Mouse (Mus musculus) cerebellum, postnatal 36 days (tissue): ENCODE results near the gene Cdadc1.

ENCODE experiments used
- DNase-seq, 2 experiments: peaks; one replicate each; pipeline ENCODE4 v3.0.0; 2021 to 2022; ENCODE audit warnings: mixed read lengths in 2 of 2

Gene Cdadc1

DNA sequence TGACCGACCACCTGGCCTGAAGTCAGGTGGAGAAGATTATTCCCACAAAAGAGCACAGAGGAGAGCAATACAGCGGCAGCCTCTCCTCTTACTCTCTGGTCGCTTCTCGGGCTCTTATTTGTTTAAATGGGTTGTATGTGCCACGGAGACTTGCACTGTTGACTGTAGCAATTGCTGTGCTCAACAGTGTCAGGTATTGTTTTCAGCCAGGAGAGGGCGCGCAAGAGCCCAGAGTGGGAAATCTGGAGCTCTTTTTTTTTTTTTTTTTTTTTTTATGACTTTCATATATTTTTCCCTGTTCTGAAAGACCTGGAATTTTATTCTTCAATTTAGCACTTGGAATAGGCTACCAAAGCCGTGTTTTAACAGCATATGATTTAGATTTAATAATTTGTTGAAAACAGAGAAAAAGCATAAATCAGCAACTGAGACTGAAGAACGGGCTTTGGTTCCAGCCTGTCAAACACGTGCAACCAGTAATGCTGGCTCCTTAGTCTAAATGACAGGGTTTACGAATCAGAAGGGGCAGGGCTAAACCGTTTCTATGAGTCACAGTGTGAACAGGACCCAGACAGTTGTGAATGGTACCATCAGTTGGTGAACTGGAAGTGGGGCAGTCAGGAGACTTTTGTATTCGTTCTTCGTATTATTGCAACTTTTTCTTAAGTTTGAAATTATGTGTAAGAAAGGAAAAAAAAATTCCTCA, 15.3 kb upstream of the Cdadc1 start:
- peak; percentile 56 for DNase-seq

DNA sequence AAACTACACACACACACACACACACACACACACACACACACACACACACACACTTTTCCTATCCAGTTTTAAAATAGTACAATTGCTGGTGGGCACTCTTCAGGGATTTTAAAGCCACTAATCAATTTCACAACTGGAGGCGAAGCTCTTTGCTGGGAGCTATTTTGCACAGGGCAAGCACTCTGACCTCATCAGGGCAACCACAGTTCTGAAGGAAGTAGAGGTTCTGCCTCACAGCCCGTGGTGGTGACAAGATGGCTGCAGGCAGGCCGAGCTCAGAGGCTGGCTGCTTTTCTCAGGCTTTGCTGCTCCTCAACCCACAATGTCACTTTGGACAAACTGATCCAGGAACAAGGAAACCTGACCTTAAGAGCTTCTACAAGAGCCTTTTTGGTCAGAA, 9.3 kb upstream of the Cdadc1 start:
- DNase-seq, result no peak

DNA sequence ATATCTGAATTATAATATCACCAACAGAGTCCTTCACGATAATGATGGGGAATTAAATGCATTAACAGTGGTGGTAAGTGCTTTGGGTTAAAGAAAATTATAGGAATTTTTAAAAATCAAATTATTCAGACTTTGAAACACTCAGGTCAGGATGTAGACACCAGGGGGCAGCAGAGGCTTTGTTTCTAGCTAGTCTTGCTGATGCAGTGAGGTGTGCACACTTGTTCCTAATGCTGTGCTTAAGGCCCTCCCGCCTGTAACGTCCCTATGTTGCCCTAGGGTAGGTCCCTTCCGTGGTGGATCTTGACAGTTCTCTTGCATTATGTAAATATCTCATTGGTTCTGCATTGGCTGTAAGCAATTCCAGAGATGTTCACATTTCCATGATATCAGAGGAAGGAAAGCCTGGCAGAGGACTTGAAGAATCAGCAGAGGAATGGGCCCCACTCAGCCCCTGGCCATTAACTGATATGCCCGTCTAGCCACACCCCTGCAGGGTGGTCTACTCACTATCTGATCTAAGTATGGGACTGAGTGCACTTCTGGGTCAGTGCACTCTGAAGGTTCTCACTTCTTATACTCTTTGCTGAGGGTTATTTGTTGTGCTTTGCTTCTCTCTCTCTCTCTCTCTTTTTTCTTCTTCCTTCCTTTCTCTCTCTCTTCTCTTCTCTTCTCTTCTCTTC, 8.1 kb upstream of the Cdadc1 start:
- DNase-seq, result peak; percentile 71 to 75

DNA sequence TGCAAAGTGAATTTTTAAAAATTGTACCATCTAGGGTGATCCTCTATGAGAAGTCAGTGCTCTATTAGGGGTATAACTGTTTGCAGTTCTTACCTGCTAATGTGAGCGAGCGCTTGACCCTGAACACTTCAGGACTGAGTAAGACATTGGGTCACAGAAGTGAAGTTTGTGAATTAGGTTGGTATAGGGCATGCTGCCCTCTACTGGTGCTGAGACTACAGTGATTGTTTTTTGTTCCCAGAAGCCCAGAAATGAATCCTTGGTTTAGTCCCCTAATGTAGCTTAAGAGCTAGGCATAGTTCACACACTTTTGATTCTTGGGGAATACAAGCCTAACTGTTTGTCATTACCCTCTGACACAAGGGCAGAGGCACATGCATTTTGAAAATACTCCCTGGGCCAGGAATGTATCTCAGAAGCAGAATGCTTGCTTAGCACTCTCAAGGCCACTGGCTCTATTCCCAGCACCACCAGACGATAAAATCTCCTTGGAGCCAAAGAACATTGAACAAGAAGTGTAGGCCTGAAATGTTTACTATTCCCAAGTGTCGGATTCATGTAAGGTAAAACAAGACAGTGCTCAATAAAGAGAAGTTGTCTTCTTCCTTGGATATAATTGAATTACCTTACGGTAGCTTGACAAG, 6.4 kb upstream of the Cdadc1 start:
- DNase-seq, result peak in 1 of 2 experiments; percentile 20

DNA sequence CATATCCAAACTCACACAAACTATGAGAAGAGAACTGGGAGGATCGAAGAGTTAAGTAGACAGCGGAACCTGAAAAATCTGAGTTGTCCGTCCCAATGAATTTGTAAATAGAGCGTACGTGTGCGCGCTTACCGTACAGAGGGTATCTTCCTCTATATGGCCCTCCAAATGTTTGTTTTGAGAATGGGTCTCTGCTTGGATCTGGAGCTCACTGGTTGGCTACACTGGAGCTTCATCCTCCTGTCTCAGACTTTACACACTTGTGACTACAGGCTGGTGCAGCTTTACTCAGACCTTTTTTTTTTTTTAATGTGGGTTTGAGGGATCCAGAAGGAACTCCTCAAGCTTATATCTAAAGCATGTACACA, 485 bp upstream of the Cdadc1 start:
- no peak for DNase-seq

DNA sequence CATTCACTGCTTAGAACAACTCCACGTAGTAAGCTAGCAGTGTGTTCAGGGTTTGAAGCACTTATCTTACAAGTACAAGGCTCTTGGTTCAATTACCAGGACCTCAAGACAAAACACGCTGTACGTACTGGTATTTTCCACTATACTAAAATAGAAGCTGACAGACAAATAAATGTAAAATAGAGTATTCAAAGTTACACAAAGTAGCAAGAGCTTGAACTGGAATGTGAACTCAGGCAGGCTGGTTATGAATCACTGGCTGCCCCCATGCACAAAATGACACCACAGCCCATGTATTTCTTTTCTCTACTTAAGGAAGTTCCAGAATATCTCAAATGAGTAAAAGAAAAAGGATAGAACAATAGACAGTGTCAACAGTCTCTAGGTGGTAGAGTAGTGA, 2.8 kb downstream of the Cdadc1 start:
- DNase-seq, result no peak

DNA sequence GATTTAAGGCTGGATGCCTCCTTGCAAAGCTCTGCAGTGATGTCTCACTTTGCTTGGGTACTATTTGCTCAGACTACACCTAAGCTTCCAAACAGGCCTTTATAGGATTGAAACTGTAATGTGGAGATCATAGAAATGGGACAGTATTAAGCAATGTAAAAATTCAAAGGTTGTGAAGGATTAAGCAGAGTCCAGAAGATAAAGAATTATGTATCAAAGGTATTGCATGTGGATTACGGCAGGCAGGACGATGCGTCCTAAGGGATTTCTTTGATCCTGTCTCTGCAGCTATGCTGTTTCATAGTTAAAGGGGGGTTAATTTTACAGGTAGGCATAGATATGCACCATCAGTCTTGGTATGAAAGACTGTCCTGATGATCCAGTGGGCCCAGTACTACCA, 5.2 kb downstream of the Cdadc1 start:
- DNase-seq, result no peak

DNA sequence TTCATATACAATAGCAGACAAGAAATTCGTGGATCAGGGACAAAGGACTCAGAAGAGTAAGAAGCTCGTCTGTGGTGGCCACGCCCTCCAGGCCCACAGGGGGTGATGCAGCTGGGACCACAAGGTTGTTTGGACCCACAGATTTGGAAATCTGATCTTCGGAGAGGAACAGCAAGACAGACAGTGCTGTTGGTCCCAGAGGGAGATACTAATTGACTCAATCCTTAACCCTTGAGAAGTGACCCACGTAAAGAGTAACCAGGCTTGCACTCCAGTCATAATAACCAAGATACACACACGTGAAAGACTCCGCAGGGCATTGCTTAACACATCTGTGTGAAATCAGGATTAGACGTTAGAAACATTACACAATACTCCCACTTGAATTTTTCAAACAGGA, 5.9 kb downstream of the Cdadc1 start:
- DNase-seq, result no peak

DNA sequence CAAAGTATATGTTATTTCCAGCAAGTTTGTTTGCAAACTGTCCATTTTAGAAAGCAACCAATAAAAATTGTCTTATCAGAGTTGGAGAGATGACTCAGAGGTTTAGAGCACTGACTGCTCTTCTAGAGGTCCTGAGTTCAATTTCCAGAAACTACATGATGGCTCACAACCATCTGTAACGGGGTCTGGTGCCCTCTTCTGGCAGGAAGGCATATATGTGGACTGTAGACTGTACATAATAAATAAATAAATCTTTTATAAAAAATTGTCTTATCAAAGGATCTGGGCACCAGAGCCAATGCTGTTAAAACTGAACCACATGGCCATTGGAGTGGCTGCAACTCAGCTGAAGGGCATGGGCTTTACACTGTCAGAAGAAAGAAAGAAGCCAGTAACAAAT, 7.1 kb downstream of the Cdadc1 start:
- no peak for DNase-seq

DNA sequence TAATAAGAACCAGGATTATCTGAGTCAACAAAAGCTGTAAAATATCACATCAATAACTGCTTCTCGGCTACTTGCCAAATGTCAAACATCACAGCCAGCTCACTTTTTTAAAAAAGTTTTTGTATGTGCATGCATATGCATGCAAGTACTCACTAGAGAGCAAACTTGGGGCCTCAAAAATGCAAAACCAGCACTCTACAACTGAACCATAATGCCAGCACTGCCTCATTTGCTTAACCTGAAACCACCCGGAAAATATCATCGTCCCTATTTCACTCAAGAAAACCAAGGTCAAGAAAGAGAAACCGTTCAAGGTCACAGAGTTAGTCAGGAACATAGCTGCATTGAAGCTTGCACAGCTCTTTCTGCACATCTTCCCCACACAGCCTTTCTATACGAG, 21.4 kb downstream of the Cdadc1 start:
- DNase-seq, result no peak

DNA sequence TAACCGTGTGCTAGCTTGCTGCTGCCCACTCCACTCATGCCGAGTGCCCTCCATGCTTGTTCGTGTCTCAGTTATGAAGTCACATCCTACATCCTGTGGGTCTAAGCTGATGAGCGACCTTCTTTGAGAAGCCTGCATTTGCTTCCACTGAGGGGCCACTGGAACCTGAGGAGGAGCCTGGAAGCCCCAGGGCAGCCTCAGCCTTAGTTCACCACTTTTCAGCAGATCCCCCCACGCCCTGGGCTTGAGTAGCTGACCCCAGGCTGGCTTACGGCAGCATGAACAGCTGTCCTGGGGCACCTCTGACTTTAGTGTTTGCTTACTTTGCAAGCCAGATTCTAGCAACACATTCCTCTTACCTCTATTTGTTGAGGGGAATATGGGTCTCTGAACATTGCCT, 31.0 kb downstream of the Cdadc1 start:
- DNase-seq, result no peak

DNA sequence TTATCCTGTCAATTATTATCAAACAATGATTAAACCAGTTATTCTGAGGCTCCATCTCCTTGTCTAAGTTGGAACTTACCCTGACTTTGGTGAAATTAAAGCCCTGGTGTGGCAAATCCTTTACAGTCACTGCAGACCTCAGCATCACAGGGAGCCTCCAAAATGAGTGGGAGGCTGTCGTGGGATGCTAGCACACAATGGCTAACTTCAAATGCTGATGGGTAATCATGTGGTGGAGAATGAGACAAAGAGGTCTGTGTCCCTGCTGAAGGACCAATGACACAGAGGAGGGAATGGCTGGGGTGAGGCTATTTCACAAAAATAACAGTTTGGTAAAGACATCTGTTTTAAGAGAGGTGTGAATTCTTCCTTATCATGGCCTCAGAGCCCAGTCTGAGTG, 39.9 kb downstream of the Cdadc1 start:
- DNase-seq, result no peak

DNA sequence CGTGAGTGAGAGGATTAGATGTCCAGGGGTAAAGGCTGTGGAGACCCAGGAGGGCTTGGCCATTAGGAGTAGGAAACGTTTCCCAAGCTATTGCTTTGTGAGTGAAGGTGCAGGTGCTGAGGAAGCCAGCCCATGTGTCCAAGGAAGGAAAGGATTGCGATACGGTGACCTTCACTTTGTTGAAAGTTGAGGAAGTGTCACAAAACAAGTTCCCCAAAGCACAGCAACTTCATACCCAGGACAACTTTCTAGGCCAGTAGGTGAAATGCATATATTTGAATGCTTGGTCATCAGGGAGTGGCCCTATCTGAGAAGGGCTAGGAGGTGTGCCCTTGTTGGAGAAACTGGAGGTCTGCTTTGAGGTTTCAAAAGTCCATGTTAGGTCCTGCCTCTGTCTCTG, 40.7 kb downstream of the Cdadc1 start:
- no peak for DNase-seq

DNA sequence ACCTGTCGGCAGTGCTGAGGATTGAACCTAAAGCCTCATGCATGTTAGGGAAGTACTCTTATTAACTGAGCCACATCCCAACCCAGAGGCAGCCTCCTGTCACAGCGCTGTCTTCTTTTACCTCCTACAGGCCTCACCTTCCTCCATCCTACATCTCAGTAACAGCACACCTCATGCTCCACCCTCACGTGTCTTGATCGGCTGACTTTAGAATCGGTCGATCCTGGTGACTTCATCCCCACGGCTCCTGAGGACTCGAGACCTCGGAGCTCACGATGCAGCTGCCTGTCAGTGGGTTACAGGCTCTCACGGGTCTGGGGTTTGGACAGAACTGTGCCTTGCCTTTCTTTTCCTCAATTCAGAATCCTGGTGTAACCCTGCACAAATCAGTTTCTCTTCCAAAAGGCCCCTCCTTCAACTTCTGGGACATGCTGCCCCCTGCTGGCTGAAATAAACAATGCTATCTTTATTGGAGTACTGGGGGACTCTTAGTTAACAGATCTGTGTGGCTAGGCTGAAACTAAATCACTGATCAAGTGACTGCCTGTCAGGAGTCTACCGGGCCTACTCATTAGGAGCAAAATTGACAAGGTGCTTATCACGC, 41.7 kb downstream of the Cdadc1 start:
- peak; percentile 53 to 64 for DNase-seq

DNA sequence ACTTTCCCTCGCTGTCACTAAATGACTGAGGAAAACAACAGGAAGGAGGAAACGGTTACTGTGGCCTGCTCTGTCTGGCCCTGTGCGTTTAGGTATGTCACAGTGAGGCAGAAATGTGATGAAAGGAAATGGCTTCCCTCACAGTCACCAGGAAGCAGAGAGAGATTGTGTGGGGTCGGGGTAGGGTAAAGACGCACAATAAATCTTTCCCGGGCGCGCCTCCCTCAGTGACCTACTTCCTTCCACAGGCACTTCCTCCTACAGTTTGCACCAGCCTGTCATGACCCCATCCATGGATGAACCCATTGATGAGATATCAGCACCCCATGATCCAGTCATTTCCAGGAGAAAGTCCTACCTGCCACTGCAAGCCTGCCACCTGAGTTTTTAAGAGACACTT, 42.7 kb downstream of the Cdadc1 start:
- no peak for DNase-seq

DNA sequence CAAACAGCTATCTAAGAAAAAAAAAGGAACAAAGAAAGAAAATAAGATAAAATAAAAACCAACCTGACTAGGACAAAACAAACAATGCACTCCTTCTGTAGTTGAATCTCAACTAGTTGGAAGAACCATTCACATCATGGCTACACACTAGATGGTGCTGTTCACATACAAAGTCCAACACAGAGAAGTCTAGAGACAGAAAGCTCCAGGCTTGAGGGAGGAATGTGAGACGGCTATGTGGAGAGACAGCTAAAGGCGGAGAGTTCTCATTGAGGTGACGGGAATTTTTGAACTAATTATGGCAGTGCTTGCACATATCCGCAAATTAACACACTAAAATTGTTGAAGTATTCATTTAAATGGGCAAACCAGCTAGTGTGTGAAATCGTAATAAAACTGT, 43.7 kb downstream of the Cdadc1 start:
- DNase-seq, result no peak

DNA sequence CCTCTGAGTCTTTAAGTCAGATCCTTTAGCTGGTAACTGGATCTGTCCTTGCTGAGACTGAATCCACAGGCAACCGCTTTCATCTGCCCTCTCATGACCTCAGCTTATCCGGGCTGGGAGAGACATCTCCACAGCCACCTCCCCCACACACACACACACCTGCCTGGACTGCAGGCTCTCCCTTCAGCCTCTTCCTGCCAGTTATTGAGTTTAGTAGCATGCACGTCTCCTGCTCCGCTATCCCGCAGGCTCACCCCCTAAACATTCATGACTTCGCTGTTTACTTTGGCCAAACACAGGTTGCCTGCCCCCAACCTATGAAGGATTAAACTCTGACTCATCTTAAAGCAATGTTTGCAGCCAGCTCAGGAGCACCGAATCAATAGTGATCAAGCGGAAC, 45.8 kb downstream of the Cdadc1 start:
- no peak for DNase-seq

DNA sequence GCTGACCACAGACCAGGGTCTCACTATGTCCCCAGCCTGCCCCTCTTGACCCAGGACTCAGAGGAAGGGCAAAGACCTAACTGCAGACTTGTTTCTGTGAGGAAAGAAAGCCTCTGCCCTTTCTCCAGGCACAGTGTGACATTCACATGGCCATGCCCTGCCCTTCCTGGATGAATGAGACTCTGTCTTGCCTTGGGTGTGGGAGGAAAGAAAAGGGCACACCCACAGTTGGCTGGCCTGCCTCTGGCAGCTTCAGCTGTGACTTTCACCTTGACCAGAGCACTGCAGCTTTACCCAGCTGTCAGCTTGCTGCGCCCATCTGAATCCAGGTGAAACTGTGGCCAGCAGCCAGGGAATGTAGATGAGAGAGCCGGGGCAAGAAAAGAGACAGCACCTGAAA, 46.9 kb downstream of the Cdadc1 start:
- DNase-seq, result no peak

DNA sequence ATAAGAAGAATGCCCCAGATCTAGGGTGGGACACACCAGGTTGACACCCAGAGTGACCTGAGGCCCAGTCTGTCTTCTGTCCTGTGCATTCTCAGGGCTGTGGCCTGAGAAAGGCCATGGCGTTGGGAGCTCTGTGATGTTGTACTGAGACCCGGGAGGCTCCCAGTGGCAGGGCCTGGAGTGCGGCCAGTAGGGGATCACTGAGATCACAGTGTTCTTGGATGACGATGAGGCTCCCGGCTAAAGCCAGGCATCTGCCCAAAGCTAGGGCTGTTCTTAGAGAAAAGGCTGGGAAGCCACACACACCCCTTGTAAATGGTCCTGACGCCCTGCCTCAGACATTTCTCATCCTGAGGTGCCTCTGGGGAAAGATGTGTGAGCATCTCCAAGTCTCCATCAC, 48.7 kb downstream of the Cdadc1 start:
- peak in 1 of 2 experiments; percentile 20 for DNase-seq

DNA sequence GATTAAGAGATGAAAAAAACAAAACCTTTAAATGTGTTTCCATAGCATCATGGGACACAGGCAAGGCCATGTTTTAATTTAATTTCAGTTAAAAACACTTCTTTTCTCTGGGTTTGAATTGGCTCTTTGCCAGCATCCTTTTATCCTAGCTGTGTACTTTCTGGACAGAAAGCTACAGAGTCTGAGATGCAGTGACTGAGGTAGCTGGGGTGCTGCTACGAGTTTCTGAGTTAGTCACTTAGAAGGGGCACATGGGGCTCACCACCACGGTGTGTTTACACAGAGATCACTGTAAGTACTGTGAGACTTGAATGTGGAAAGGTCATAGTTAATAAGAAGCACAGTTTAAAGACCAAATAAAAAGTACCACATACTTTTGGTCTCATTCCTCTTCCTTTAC, 49.2 kb downstream of the Cdadc1 start:
- DNase-seq, result no peak

DNA sequence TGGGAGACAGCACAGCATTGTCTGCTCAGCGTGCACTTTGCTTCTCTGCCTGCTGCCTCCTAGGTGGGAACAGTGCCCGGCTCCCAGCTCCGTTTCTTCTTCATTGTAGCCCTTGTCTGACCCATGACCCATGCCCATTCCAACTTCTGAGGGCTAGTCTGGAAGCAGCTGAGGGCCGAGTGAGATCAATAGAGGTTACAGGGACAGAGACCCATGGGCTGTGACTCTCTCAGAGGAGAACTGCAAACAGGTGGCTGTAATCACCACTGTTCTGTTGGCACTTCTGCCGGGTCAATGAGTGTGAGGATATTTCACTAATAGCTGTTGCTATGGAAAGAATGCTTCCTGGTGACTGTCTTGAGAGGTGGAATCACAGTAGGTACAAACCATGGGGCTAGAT, 50.2 kb downstream of the Cdadc1 start:
- no peak for DNase-seq

DNA sequence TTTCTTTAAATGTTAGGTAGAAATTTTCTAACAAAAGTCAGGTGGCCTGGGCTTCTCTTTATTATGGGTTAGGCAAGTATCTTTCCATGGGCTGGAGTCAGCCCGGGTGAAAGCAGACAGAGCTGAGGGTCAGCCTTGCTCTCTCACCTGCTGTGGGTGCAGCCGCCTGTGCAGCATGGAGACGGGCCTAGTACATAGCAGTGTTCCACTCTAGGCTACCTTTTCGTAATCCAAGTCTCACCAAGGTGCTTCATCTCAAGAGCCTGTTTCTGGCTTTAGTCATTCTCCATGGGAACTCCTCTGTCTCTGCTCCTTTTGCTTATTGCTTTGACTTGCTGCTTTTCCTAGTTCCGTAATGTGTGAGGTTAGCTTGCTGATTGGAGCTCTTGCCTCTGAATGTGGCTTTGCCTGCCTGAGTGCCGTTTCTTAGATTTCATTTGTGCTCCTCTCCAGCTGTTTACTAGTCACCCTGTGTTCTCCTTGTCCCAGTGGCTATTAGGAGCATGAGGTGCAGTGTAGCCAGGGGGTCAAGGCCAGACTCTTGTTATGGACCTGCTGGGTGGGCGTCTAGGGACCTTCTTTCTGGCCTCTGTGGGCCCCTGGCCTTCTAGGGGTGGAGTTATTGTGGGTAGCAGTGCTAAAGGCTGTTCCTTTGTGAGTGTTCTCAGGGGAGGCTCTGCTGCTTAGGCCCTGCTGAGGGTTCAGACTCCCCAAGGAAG, 51.4 kb downstream of the Cdadc1 start:
- no peak for DNase-seq

DNA sequence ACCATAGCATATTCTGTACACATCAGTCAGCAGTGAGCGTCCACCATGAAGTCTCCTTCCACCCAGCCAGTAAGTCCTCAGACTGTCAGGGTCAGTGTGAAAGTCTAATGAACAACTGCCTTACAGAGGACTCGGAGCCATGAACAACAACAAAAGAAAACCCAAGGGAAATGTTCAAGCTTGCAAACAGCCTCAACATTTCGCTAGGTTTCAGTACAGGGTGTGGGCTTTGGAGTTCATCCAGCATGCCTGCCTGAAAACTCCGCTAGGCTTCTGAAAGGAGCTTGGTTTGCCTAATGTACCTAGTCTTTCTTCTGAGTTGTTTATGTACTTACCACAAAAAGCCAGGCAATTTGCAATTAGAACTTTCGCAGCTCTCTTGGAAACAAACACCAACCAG, 53.8 kb downstream of the Cdadc1 start:
- no peak for DNase-seq
